Mouse (Mus musculus) adrenal gland, postnatal 10 days (tissue): ENCODE data around the gene Pou2f3. TPM values are rescaled to one million over a fixed set of nuclear protein-coding genes. Genes with fewer than 3 reads are reported as not detected.
"Not testable (repeated sequence)": the region's sequence is repeated elsewhere in the genome, so short reads cannot be mapped to it uniquely, and the experiment has no call there.

Source experiments
- DNase-seq: peaks from one replicate; pipeline ENCODE4 v3.0.0; 2021; ENCODE audit warnings: mixed read lengths
- total RNA-seq, 2 experiments: library from RNA; stranded (reverse); gene quantifications; 2 replicates each; pipeline ENCODE4 v1.2.3; 2021

The Pou2f3 gene
- total RNA-seq, 2 experiments from 2014 or later = not detected

DNA sequence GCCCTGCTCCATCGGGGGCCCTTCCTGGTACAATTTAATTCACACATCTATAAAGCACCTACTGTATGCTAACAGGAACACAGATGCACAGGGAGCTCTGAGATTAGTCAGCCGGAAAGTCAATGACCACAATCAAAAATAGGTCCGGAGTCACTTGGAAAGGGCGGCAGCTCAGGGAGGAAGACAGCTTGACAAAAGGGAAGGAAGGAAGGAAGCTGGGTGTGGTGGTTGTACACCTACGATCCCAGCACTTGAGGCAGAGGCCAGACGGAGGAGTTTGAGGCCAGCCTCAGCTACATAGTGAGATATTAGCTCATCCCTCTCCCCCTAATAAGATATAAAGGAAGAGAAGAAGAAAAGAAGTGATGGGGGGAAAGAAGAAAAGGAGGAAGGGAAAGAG is 54.2 kb downstream of the Pou2f3 start:
- DNase-seq = no peak

- no peak for DNase-seq
These were observed 58.4 kb downstream of the Pou2f3 start for GRCm38 (mm10) chr9:43151779-43152178.

DNA sequence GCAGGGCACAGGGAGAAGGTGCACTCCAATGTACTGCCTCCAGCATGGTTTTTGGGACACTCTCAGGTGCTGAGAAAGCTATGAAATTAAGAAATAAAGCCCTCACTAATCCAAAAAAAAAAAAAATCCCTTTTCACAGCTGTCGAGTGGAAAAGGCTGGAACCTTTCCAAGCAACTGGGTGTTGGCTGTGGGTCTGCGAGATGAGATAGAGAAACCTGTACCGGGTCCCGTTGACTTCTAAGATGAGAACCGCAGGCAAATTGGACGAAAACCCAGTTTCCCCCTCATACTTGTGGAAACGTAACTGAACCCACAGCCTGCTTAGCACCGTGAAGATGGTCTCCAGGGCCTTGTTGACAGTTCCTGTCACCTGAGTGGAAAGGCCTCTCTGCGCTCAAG is 59.2 kb downstream of the Pou2f3 start:
- no peak for DNase-seq

DNA sequence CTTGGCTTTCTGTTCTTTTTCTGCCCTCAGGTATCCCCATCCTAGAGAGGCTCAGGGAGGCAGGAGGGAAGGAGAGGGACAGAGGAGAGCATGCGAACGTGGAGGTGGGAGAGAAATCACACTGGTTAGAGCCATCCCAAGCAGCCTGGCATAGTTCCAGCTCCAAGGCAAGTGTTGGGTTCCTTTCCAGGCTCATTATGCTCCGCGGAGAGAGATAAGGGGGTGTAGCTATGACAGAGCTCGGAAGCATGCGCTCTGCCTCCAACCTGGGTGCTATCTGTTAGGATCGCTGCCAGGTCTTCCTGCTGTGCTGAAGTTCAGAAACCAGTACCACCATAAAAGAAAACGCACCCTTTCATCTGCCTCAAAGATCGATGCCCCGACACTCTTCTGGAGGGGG is 60.1 kb downstream of the Pou2f3 start:
- DNase-seq = peak; percentile 24

DNA sequence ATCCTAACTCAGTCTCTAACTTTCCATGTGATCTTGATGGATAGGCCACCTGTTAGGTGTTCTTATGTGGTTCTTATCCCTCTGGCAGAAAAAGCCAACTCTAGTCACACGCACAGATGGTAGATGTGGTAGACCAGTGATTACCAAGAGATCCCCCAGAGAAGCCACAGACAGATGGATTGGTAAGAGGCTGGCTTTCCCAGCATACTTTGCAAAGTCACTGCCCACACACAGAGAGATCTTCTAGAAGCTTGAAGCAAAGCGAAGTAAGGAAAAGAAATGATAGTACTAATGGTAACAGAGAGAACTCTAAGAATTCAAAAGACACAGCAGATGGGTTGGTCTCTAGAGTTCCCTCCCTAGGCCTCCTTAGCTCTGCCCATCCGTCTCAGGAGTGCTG is 60.7 kb downstream of the Pou2f3 start:
- DNase-seq = no peak

GRCm38 (mm10) chr9:43145196-43145595 is 65.0 kb downstream of the Pou2f3 start:
- DNase-seq = no peak

- no peak for DNase-seq
These were observed 65.9 kb downstream of the Pou2f3 start for GRCm38 (mm10) chr9:43144206-43144810.

DNA sequence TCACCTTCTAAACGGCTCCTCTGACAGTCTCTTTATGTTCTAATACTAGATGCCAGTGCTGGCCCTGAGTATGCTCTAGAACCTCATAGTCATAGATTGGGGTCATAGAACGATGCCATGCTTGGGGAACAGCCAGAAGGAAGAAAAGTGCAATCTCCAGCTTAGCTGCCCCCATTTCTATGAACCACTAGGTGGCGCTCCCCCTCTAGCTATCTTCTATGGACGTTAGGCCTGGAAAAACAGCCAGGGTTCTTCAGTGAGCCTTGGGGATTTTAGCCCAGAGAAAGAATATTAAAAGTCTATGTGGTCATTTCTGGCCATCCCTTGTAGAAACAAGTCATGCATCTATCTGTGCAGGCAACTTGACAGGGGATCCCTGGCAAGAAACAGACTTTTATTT is 68.3 kb downstream of the Pou2f3 start:
- DNase-seq = peak; percentile 85

DNA sequence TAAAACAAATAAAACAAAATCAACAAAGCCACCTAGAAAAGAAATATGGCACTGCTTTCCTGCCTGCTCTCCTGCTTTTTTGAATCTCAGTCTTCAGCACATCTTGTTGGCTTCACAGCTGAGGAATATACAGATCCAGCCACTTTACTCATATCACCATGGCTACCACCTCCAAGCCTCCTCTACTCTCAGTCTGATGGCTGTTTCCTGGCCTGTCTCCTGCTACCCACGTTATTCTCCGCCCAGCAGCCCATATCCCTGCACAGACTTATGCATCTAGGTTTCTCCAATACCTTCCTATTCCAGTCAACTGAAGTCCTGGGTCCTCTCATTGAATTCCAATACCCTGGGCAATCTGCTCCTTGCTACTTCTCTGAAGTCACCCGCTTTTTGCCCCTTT is 76.6 kb downstream of the Pou2f3 start:
- DNase-seq = no peak

DNA sequence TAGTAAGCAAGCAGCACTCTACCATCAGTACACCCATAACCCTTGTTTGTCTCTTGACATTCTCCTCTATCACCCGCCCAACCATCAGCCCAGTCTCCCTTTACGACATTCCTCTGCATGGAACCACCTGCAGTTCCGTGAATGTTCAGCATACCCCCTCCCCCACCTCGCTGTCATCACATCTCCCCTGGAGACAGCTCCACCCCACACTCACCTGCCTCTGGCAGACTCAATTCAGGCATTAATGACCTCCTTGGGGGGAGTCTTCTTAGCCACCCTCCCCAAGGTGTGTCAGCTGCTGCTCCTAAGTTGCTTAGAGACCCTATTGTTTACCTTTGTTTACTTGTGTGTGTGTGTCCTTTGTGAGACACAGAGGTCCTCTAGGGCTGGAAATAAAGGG is 77.8 kb downstream of the Pou2f3 start:
- no peak for DNase-seq

DNA sequence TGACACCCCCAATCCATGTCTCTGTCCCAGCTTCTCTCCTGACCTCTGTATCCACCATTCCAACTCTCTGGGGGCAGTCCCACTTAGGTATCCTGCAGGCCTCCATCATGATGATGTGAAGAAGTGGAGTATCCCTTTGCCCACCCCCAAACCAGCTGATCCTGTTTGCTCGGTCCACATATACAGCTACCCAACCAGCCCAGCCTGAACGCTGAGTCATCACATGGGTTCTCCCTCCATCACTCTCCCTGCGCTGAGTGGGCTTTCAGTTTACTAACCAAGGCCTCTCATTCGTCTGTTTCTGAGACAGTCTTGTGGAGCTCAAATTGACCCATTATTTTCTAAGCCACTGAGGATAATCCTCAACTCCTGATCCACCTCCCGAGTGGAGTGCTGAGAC is 78.2 kb downstream of the Pou2f3 start:
- DNase-seq = no peak

- no peak for DNase-seq
These were observed 79.5 kb downstream of the Pou2f3 start for GRCm38 (mm10) chr9:43130684-43131083.

DNA sequence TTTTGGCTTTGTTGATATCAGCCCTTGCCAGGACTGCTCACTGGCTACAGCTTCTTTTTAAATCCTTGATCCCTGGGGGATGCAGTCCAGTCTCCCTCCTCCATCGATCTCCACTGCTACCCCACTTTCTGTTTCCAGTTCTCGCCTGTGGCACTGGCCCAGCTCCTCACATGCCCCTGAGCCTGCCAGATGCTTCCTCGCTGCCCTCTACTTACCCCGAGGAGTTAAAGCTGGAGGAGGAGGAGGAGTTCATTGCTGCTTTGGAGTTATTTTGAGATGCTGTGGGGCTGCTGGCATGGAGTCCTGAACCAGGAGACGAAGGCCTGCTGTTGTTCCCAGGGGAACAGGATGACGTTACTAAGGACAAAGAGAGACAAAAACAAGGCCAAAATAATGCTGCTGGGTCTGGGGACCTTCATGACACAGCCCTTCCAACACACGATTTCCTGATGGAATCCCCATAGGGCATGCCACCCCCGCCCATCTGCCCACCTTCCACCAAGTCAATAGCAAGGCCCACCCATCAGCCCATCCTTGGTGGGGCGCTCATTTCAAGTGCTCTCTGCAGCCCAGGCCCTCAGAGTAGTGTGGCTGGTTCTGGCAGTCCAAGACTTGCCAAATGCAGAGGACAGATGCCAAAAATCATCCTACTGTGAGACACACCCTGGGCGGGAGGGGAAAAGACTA is 82.9 kb downstream of the Pou2f3 start:
- DNase-seq = peak; percentile 38

- DNase-seq = no peak
These were observed 87.8 kb downstream of the Pou2f3 start for GRCm38 (mm10) chr9:43122379-43122778.

DNA sequence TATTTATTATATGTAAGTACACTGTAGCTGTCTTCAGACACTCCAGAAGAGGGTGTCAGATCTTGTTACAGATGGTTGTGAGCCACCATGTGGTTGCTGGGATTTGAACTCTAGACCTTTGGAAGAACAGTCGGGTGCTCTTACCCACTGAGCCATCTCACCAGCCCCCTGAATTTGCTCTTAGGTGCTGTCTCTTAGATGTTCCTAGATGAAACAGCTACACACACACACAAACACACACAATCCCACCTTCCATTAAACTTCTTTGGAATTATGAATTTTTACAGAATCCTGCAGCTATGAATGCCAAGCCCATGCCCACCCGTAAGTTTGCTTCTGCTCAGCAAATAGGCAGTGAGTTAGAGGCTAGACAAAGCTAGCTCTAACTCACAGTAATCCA is 88.2 kb downstream of the Pou2f3 start:
- DNase-seq = not testable (repeated sequence)

GRCm38 (mm10) chr9:43116997-43117336 is 93.2 kb downstream of the Pou2f3 start:
- no peak for DNase-seq

- peak; percentile 72 for DNase-seq
These were observed 93.8 kb downstream of the Pou2f3 start, which contains the start of gene Tmem136 for GRCm38 (mm10) chr9:43116134-43116996. Tmem136 (minus strand) TSS chr9:43116570.

DNA sequence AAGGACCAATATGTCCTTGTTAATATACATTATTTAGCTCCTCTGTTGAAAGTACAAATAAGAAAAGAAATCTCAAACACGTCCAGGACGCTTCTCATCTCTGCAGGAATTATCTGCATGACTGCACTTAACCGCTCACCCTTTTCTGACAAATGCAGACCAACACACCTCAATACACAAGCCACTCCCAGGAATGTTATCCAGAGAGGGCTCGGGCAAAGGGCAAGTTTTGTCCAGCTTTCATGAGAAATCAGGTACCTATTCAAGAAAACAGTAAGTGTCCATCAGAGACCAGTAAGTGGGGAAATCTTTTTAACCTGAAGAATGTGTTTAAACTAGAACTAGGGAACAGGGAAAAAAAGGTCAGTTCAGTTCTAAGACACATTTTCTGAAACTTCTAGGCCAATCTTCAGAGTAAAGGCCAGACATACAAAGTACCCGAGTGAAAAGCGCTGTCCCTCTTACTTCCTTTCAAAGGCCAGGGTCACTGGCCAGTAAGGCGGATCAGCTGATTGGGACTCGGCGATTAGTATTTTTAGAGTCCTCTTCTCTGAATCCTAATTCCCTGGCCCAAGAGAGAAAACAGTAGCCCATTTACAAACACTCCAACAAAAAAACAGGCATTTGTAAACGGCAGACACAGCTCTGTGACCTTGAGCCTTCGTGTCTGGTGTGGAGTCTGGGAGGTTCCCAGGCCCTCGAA is 94.6 kb downstream of the Pou2f3 start:
- no peak for DNase-seq

DNA sequence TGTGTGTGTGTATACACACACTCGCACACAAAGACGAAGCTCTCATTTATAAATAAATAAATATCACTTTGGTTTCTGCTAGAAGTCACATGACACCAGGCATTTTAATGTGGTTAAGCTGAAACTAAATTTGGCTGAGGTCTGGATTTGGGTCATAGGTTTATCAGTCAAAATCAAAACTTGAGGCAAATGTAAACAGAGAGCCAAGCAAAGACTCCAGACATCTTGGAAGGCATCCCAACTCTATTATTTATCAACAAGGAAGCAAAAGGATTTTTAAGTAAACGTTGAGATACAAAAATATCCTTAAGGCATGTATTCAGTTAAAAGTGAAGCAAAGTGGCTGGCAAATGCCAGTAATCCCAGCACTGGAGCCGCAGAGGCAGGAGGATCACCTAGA is 95.3 kb downstream of the Pou2f3 start:
- DNase-seq = no peak

GRCm38 (mm10) chr9:43110286-43110980 is 99.7 kb downstream of the Pou2f3 start:
- no peak for DNase-seq

- DNase-seq = no peak
These were observed 101.0 kb downstream of the Pou2f3 start for GRCm38 (mm10) chr9:43109125-43109524.

DNA sequence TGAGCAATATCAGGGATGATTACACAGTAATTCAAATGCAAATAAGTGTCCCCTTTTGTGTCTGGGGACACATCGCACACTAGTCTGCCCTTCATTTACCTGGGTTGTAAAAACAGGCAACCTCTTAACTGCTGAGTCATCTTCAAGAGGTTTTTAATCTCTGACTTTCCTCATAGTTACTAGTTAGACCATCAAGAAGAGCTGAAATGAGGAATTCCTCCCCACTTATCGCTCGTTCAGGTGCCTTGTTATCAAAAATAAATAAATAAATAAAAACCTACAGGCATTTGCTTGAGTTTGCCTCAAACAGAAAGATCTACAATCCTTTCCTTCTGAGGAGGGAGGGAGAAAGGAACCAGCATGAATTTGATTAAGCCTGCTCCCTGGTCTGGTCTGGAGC is 101.4 kb downstream of the Pou2f3 start:
- no peak for DNase-seq
